Mouse (Mus musculus) left cerebral cortex, postnatal 36 days (tissue): Measurements from ENCODE around the gene Gm29106. TPM values are rescaled to one million over a fixed set of nuclear protein-coding genes. Genes with fewer than 3 reads are reported as not detected.
"Not testable (repeated sequence)": the region's sequence is repeated elsewhere in the genome, so short reads cannot be mapped to it uniquely, and the experiment has no call there.

ENCODE experiments used
- DNase-seq, 2 experiments: peaks; one replicate each; pipeline ENCODE4 v3.0.0; 2021 to 2022; ENCODE audit warnings: low spot score in 2 of 2, mixed read lengths in 1 of 2
- intact Hi-C: fragments of 180-260 bp; cut with DNase I; formaldehyde crosslinking; loops from one replicate; pipeline ENCODE4 v1.15.1; 2025
- total RNA-seq, 2 experiments: library from RNA; stranded (reverse); gene quantifications; 2 replicates each; pipeline ENCODE4 v1.2.3; 2021

The Gm29106 gene
- total RNA-seq, result not detected

DNA sequence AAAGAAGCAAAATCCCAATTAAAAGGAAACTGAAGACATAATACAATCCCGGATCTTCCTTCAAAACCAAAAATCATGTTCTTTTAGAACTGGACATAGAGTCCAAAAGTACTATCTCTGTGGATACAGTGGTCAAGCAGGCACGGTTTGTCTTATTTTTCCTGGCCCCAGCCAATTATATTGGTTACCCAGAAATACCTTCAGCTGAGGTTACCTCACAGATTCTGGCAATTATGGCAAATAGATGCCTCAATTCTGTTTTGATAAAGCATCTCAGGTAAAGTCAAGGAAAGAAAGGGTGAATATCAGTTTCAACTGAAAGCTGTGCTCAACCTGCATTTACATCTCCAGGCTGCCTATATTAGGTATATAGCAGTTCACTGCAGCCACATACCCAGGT lies at the start of gene Gm29106:
TSS of gene Gm29106 (plus strand) at position 301 of the 400 bp plus-strand sequence.
- DNase-seq, intact Hi-C loops: not testable (repeated sequence)

- DNase-seq, result no peak
- intact Hi-C loops, result no loop called here
These were observed 52.2 kb downstream of the Gm29106 start for GRCm38 (mm10) chr1:118228540-118228939.

- intact Hi-C loops, result no loop called here
- no peak for DNase-seq
These were observed 59.7 kb downstream of the Gm29106 start for GRCm38 (mm10) chr1:118236032-118236431.

Other genes starting within 250 kb of the Gm29106 start
- not detected for gene Gm28168, start 248.5 kb upstream of the Gm29106 start, total RNA-seq
- gene Gm7145, start 210.6 kb upstream of the Gm29106 start, total RNA-seq, result not detected
- 100 to 1,000 TPM; 100 to 105 TPM for gene Tsn, start 135.2 kb downstream of the Gm29106 start, total RNA-seq
- 10 to 100 TPM; 19.5 to 19.6 TPM for gene Nifk, start 145.3 kb downstream of the Gm29106 start, total RNA-seq
- gene Clasp1, start 212.5 kb downstream of the Gm29106 start, total RNA-seq, result 100 to 1,000 TPM; 104 to 125 TPM